Mouse (Mus musculus) layer of hippocampus, adult 8-10 months (tissue): ENCODE data around the gene Lrrc63. TPM values are rescaled to one million over a fixed set of nuclear protein-coding genes. Genes with fewer than 3 reads are reported as not detected.

ENCODE experiments used
- total RNA-seq, 4 experiments: library from RNA; stranded (reverse); gene quantifications; 2 replicates each; pipeline ENCODE4 v1.2.4; 2022

Lrrc63 gene
- total RNA-seq, 4 experiments from 2014 or later, result not detected

Other genes with a start within 250 kb of the Lrrc63 start
- gene Lrch1, start 183.0 kb downstream of the Lrrc63 start, total RNA-seq, result 10 to 100 TPM; 14.8 to 43.1 (median 18.3) TPM
- gene Rubcnl, start 114.9 kb downstream of the Lrrc63 start, total RNA-seq, result 1 to 10 TPM in 2 of 4 experiments, under 1 TPM in 2; 0.87 to 3.1 (median 1.8) TPM
- gene Lcp1, start 220 bp upstream of the Lrrc63 start, total RNA-seq, result 10 to 100 TPM in 2 of 4 experiments, 1 to 10 TPM in 2; 5.1 to 23.3 (median 13.0) TPM
- not detected for gene Cpb2, start 111.4 kb upstream of the Lrrc63 start, total RNA-seq
- gene Zc3h13, start 153.5 kb upstream of the Lrrc63 start, total RNA-seq, result 10 to 100 TPM; 44.6 to 55.0 (median 47.8) TPM